Comparison of ENCODE assay signal across 7 mouse cellular contexts in genomic region chr1:131053239-131053638, GRCm38 (mm10). TPM values are rescaled to one million over a fixed set of nuclear protein-coding genes. Genes with fewer than 3 reads are reported as not detected.
DNase-seq lines count a peak whose midpoint lies in the region; ATAC-seq lines count a peak whose summit lies in the region.

No protein-coding gene starts in this region.

- H3K36me3 ChIP-seq in hindbrain, embryonic 16.5 days (ENCODE audit: control insufficient read depth, insufficient read depth, low read length), result peaks cover 17% of the 10 kb centered on the region

- WGBS in hindbrain, embryonic 16.5 days, result 3% methylated on average over 8 of the region's 8 CpGs

- ATAC-seq in hindbrain, embryonic 16.5 days, result peak; percentile 87

- H3K4me3 ChIP-seq in hindbrain, embryonic 16.5 days (ENCODE audit: low read length), result no peak overlapping the region

- DNase-seq in T-cell, adult 2 months (ENCODE audit: low spot score), result peak; percentile 44
- peak; percentile 56 for DNase-seq in cerebellum, adult 9-11 months
- peak; percentile 61 for DNase-seq in gastrocnemius, adult 18-20 months (ENCODE audit: low spot score)
- peak; percentile 47 to 53 for DNase-seq in layer of hippocampus, postnatal 25 days (ENCODE audit: extremely low spot score in 1 of 2, low spot score in 1 of 2)
- peak; percentile 74 for DNase-seq in lung, postnatal 10 days
- DNase-seq in retina, embryonic 14.5 days (ENCODE audit: low spot score), result peak; percentile 88

- 0 out of 2 replicates have a peak overlapping the region, but pooled peaks have one; percentile 21 for H3K27ac ChIP-seq in hindbrain, embryonic 16.5 days (ENCODE audit: low read depth, low read length)

- H3K4me1 ChIP-seq in hindbrain, embryonic 16.5 days (ENCODE audit: control insufficient read depth, insufficient read depth, low read depth, low read length), result peaks cover 3% of the 10 kb centered on the region; the same call in 1 of the 2 replicates

- no peaks in the 10 kb centered on the region for H3K9me3 ChIP-seq in hindbrain, embryonic 16.5 days (ENCODE audit: control insufficient read depth, low read length)

- no peak overlapping the region for H3K4me2 ChIP-seq in hindbrain, embryonic 16.5 days (ENCODE audit: low read length)

- no peaks in the 10 kb centered on the region for H3K27me3 ChIP-seq in hindbrain, embryonic 16.5 days (replicated peaks; ENCODE audit: control insufficient read depth, insufficient read depth, low read length)

- H3K9ac ChIP-seq in hindbrain, embryonic 16.5 days (ENCODE audit: low read depth, low read length), result no peak overlapping the region

RNA-seq across cellular contexts. Expression of gene Il10, which starts 33.6 kb away (rescaled TPM):
- total RNA-seq in gastrocnemius, adult 18-20 months (2021), result not detected
- polyA plus RNA-seq in hindbrain, embryonic 16.5 days (2015; fragmentation: Nextera tagmentation; extraction: Ambion mirVana), result 0.16 TPM in 1 of 2 replicates, not detected in the other
- total RNA-seq in layer of hippocampus, postnatal 25 days (2021), result not detected

RNA-seq across cellular contexts. Expression of gene Mapkapk2, which starts 44.4 kb away (rescaled TPM):
- 100 to 1,000 TPM; 217 to 250 TPM for total RNA-seq in gastrocnemius, adult 18-20 months (2021)
- 9.1 and 15.7 TPM in 2 replicates for polyA plus RNA-seq in hindbrain, embryonic 16.5 days (2015; fragmentation: Nextera tagmentation; extraction: Ambion mirVana)
- 10 to 100 TPM; 26.9 to 31.4 TPM for total RNA-seq in layer of hippocampus, postnatal 25 days (2021)

Comparison
In these comparisons a context has a peak if more than half of its experiments do, and no peak if none do; other contexts are left out.
1. RNA of gene Mapkapk2, which starts 44.4 kb away (total RNA-seq): 217 to 250 TPM in gastrocnemius, adult 18-20 months; 26.9 to 31.4 TPM in layer of hippocampus, postnatal 25 days; every median in the first group is over 4 times any median in the second.
2. Peak in every context shown above with its lines, with median percentiles within 50 percentile points of each other: DNase-seq.